Mouse (Mus musculus) brain, embryonic 18.5 days (tissue): Measurements from ENCODE around the gene Helz.

Experiments
- DNase-seq: peaks from one replicate; pipeline ENCODE4 v3.0.0-alpha.2; 2012; ENCODE audit warnings: low read depth, low spot score

The Helz gene

DNA sequence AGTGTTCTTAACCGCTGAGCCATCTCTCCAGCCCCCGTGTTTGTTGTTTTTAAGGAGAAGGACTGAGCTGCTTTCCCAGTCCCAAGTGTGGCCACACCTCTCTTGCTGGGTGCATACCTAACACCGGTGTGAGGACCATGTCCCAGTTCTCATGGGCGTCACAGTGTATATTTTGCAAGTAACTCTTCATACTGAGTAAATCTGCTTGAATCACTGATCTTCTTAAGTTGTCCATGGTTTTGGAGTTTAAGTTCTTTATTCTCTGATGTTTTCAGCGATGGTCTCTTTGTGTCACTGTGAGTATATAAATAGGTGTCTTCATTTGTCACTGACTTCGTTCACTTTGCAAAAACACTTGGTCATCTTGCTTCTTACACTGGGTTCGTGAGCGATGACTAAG, 126.9 kb downstream of the Helz start:
- DNase-seq: no peak

GRCm38 (mm10) chr11:107675246-107675645, 127.5 kb downstream of the Helz start:
- DNase-seq: no peak

DNA sequence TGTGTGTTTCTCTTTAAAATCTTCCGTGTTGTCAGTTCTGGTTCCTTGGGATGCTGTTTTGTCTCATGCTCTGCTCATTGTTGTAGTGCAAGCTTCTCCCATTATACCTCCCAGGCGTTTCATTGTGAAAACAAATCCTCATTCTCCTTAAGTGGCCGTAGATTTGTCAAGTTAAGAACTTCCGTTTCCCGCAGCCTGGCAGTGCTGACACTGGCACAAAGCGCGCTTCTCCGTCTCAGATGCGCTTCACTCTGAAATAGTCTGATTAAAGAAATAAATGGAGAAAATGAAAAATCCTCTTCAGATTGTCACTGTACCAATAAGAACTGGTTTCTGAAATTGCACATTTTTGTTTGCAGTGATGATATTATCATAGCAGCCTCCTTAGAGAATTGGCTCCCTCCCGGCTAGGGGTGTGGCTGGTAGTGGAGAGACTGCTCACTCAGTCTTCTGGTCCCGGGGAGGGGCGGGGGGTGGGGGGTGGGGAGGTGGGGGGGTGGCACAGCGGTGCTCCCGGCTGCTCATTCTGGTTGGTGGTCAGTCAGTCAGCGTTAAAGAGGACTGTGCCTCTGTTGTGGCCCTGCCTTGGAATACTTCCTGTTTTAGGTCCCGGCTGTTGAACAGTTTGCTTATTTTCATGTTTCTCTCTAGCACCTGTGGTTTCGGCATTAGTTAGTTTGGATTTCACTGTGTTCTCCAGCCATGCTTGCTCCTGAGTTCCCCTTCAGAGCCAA, 128.6 kb downstream of the Helz start:
- no peak for DNase-seq

GRCm38 (mm10) chr11:107682694-107683355, 135.1 kb downstream of the Helz start:
- DNase-seq: no peak

- no peak for DNase-seq
Observed at GRCm38 (mm10) chr11:107683544-107684465, 136.1 kb downstream of the Helz start.

DNA sequence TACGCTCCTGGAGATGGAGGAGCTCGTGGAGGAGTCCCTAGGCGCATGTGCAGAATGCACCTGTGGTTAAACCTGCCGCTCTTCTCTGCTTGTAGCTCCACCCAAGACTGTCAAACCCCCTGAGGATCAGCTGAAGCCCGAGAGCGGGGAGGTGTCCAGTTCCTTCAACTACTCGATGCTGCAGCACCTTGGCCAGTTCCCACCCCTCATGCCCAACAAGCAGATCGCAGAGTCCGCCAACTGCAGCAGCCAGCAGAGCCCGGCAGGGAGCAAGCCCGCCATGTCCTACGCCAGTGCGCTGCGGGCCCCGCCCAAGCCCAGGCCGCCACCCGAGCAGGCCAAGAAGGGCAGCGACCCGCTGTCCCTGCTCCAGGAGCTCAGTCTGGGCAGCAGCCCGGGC, 138.6 kb downstream of the Helz start:
- DNase-seq: no peak

GRCm38 (mm10) chr11:107688480-107688879, 140.8 kb downstream of the Helz start:
- no peak for DNase-seq

DNA sequence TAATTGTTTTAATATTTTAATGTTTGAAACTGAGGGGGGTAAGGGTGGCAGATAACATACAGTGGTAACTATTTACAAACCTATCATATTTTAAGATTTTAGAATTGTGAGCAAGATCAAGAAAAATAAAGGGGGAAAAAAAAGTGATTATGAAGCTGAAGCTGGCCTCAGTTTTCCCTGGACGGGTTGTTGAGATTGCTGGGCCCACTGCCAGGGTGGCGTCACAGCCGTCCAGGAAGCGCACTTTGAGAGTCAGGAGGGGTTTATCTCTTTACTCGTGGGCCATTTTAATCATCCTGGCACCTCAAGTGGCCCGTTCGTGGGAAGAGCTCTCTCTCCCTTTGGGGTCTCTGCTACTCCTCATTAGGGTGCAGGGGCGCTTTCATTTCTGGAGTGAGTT, 143.8 kb downstream of the Helz start:
- DNase-seq: no peak

DNA sequence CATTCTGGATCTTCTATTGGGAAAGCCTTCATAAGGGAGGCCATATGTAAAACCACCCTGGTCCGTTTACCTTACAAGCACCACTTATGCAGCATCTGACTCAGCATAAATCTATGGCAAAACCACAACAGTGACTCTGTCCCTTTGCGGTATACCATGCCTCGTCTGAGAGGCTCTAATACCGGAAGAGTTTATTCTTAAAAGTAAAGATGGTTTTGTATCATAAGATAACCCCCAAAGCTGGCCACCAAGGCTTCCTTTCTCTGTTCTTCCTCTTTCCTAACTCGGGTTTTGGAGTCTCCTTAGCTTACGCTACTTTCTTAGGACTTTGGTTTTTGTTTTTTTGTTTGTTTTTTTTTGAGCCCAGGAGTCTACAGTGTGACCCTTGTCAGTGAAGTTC, 145.6 kb downstream of the Helz start:
- no peak for DNase-seq

- DNase-seq: no peak
Observed at GRCm38 (mm10) chr11:107699967-107700366, 152.2 kb downstream of the Helz start.

GRCm38 (mm10) chr11:107703272-107704134, 155.8 kb downstream of the Helz start:
- no peak for DNase-seq

DNA sequence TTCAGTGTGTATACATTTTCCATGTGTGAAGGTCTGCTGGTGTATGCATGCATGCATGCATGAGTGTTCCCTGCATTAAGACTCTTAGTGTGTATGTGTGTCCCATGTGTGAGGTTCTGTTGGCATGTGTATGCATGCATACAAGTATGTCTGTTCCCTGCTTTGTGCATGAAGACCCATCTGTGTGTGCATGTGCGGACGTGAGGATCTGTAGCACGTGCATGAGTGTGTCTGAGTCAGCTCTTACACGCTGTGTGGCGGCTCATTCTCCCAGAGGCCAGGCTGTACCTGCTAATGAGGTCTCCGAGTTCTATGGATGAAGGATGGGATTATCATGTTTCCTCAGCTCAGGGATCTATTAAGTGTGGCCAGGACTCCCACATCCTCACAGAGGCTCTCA, 157.3 kb downstream of the Helz start:
- DNase-seq: no peak

DNA sequence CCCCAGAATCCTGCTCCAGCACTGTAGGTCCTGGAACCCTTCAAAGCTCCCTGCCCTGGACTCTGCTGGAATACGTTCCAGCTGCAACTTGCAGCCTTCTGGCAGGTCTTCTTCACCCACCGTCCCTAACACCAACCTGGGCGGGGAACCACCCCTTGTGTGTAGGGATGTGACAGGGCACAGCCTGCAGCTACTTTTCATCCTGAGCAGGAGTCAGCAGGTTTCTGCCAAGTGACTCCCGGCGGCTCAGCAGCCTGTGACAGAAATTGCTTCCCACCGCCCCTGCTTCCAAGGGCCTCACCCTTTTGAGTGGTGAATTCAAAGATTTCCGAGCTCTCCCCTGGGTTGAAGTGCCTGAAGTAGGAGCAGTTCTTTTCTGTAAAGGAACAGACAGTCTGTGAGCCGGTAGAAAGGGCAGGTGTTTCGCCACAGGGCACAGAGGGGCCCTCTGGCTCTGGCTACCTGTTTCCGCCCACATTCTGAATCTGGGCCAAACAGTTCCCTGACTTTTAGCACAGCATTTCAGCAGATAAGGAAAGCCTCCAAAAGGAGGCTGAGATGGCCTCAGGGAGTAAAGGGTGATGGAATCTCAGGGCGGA, 157.8 kb downstream of the Helz start:
- no peak for DNase-seq

GRCm38 (mm10) chr11:107707897-107708610, 160.3 kb downstream of the Helz start:
- DNase-seq: no peak

DNA sequence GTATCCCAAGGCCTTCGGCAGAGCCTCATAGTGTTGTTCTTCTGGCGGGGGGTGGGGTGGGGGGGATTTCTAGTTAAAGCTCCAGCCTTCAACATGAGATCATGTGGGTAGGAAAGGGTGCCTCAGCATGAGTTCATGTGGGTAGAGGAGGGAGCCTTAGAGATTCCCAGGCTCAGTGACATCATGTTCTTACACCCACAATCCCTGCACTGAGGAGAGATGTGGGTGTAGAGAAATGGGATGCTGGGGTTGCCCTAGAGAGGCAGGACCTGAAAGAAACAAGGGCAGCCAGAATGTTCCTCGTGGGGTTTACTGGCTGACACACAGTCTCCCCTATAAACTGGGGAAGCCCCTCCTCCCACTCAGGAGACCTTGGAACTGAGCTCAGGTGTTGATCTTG, 162.6 kb downstream of the Helz start:
- DNase-seq: no peak

- DNase-seq: no peak
Observed at GRCm38 (mm10) chr11:107714368-107714767, 166.6 kb downstream of the Helz start.

GRCm38 (mm10) chr11:107716332-107716938, 168.7 kb downstream of the Helz start, which contains the start of gene Cacng1:
Gene Cacng1 (minus strand): TSS chr11:107716522.
- no peak for DNase-seq

DNA sequence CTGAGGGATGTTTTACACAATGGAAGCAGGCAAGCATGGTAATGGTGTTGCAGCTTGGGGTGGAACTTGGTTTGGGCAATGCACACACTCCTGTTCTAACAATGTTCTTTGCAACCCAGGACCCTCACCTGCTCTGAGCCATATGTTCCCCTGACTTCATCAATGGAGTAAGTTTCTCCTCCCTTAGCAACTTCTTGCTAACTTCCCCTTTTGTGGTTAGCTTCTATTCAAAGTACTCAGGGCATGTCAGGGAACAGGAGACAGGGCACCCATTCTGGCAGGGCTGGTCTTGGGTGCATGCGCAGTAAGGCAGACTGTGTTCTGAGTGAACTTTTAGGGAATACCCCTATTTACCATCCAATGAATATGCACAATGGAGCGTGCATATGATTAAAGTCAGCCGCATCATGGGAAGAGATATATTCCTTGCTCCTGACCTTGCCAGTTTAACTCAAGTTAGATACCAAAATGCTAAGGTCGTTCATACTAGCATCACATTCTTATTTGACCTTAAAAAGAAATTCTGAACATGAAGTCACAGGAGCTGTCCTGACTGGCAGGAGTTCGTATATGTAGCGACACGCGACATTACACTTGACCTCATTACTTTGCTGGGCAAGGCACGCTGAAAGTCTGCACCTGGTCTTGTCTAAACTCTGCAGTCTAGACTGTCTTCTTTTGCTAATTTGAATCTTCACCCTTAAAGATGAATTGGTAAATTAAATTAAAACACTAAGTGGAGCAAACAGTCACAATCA, 172.7 kb downstream of the Helz start:
- no peak for DNase-seq

DNA sequence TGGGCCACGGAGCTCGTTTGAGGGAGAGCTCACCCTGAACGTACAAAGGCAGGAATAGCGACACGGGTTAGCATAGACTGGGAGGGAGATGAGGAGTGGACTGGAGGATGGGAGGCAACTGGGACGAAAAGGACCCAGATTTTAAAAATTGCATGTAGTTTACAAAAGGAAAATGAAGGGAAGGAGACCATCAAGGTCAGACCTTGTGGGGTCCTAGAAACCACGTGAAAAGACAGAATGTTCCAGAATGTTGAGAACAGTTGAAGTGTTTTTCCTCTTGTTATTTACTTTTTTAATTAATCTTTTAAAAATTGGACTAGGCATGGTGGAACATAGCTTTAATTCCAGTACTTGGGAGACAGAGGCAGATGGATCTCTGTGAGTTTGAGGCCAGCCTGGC, 173.3 kb downstream of the Helz start:
- no peak for DNase-seq
